Mouse (Mus musculus): ENCODE measurements at regions not wholly inside any gene's neighbourhood (a gene's known extent, or its start where the extent isn't known, plus 50 kb on each side); places are given as distances from the start of the nearest gene placed in this dataset.
"Not testable (repeated sequence)": the region's sequence is repeated elsewhere in the genome, so short reads cannot be mapped to it uniquely, and the experiment has no call there.

DNA sequence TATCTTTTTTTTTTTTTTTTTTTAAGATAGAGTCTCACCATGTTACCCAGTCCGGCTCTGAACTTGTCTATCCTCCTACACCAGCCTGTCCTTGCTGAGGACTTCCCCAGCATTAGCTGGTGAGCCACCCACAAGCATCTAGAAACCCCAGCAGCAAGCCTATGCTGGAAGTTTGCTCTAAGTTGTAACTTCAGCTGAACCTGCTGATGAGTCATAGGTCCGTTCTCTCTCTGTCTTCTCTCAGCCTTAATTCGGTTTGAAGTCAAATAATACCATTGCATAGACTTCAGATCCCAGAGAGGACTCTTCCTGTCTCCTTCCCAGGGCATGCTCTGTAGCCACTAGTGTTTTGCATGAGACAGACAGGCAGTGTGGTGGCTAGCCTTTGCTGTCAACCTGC is 68.3 kb upstream of the Myrip start:
- in situ Hi-C loops (cut with MboI; ENCODE audit: low pct_unique_long_range_greater_than_20kb): no loop called here
- DNase-seq (ENCODE audit: low read depth, low spot score) (no peak), ATAC-seq (no peak)
- peaks cover 13% of the 10 kb centered on the region for H3K27me3 ChIP-seq
- ChIA-PET CTCF (no interaction called here), POLR2A (no interaction called here)
- TF ChIP-seq CTCF (IDR thresholded peaks at IDR 0.05): no peak

DNA sequence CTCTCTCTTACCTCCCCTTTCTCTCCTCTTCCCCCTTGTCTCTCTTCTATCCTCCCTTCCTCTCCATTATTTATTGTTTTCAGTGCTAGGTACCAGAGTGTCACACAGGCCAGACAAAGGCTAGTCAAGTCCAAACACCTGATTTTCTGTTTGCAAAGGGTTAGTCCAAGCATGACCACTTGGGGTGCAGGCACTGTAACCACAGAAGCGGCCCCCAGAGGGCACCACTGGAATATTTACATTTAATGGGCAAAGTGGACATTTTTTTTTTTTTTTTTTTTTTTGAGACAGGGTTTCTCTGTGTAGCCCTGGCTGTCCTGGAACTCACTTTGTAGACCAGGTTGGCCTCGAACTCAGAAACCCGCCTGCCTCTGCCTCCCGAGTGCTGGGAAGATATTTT is 66.3 kb upstream of the Myrip start:
- peak; percentile 49 for TF ChIP-seq CTCF (IDR thresholded peaks at IDR 0.05)
- POLR2A ChIA-PET; DNase-seq (ENCODE audit: low read depth, low spot score); in situ Hi-C loops (cut with MboI; ENCODE audit: low pct_unique_long_range_greater_than_20kb); CTCF ChIA-PET; ATAC-seq: not testable (repeated sequence)
- H3K27me3 ChIP-seq: peaks cover 13% of the 10 kb centered on the region

DNA sequence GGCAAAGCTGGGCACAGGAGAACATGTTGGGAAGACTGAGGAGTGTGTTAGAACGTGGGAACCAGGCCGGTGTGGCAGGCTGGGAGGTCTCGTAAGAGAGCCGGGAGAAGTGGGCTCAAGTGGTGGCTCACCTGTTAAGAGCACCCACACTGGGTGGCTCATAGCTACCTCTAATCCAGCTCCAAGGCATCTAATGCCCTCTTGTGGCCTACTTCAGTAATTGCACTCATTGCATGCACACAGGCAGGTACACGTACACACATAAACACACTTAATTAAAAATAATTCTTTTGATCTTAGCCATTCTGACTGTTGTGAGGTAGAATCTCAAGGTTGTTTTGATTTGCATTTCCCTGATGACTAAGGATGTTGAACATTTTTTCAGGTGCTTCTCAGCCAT is 55.9 kb upstream of the Myrip start:
- ChIA-PET CTCF (no interaction called here), POLR2A (no interaction called here)
- H3K27me3 ChIP-seq: peaks cover 12% of the 10 kb centered on the region
- ATAC-seq (no peak), DNase-seq (ENCODE audit: low read depth, low spot score) (no peak)
- in situ Hi-C loops (cut with MboI; ENCODE audit: low pct_unique_long_range_greater_than_20kb): no loop called here
- peak; percentile 24 for TF ChIP-seq CTCF (IDR thresholded peaks at IDR 0.05)

DNA sequence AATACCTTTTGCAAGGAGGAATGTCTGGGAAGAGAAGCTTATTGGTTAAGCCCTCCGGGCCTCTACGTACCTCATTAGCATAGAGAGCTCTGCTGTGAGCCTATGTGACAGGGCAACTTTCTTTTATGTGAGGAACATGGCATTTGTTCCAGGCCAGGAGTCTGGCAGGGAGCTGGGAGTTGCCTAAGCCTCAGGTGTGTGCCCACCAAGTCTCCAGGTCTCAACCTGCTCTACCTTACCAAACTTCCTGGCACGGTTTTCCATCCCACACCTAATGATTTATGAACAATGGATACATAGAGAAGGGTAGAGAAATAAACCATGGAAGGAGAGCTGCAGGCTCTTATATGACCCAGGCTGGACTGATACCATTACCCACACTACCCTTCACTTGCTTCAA is 52.6 kb upstream of the Myrip start:
- POLR2A ChIA-PET: no interaction called here
- in situ Hi-C loops (cut with MboI; ENCODE audit: low pct_unique_long_range_greater_than_20kb): no loop called here
- ATAC-seq: no peak
- CTCF ChIA-PET: no interaction called here
- no peaks in the 10 kb centered on the region for H3K27me3 ChIP-seq
- no peak for DNase-seq (ENCODE audit: low read depth, low spot score)
- no peak for TF ChIP-seq CTCF (IDR thresholded peaks at IDR 0.05)
